Mouse (Mus musculus) neutrophil, adult 59 days (primary cell): Measurements from ENCODE around the gene Tuba1b. TPM values are rescaled to one million over a fixed set of nuclear protein-coding genes. Genes with fewer than 3 reads are reported as not detected.

Experiments
- total RNA-seq, 2 experiments: library from RNA; stranded (reverse); gene quantifications; 1 replicate in 1 of 2; 2 replicates in 1 of 2; pipeline ENCODE4 v1.2.4; 2023

Tuba1b gene
- total RNA-seq, result 100 to 1,000 TPM; 328 to 352 TPM

GRCm38 (mm10) chr15:98934217-98934839 is at the start of gene Tuba1b:
TSS of gene Tuba1b (minus strand) at chr15:98934565.

DNA sequence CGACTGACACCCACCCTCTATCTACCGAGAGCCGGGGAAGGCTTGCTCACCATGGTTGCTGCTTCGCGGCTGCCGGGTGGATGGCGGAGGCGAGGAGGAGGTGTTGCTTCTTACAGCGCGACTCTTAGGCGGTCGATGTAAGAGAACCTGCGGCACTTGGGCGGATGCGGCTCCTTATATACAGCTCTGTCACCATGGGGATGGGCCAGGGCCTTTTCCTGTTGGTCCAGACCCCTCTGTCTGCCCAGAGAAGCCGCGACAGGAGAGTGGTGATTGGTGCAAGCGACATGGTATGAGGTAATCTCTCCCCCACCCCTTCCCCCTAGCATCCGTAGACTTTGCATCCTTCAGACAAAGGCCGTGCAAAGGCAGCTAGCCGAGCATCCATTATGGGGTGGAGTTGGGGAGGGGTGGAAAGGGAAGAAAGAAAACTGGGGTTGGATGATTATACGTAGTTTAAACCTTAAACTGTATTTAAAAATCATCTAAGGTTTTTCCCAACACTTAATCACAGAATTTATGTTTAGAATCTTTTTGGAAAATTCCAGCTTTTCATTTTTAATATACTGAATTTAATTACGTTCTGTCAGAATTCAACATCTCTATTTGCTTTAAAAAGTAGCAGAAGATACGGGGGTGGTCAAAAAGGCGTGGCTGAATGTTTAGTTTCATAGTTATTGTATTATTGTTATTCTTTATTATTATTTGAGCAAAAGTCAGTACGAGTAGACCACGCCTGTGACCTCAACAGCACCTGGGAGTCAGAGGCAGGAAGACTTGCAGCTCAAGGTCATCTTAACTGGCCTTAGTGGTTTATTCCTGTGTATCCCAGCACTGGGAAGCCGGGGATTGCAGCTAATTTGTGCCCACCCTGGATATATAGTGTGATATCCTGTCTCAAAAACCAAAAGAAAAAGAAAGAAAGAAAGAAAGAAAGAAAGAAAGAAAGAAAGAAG is 19.3 kb upstream of the Tuba1b start, which contains the start of the genes Gm49450 and Tuba1a:
TSS of gene Gm49450 (minus strand) at position 151 of the 956 bp plus-strand sequence.
TSS of gene Tuba1a (minus strand) at position 303 of the 956 bp plus-strand sequence.

DNA sequence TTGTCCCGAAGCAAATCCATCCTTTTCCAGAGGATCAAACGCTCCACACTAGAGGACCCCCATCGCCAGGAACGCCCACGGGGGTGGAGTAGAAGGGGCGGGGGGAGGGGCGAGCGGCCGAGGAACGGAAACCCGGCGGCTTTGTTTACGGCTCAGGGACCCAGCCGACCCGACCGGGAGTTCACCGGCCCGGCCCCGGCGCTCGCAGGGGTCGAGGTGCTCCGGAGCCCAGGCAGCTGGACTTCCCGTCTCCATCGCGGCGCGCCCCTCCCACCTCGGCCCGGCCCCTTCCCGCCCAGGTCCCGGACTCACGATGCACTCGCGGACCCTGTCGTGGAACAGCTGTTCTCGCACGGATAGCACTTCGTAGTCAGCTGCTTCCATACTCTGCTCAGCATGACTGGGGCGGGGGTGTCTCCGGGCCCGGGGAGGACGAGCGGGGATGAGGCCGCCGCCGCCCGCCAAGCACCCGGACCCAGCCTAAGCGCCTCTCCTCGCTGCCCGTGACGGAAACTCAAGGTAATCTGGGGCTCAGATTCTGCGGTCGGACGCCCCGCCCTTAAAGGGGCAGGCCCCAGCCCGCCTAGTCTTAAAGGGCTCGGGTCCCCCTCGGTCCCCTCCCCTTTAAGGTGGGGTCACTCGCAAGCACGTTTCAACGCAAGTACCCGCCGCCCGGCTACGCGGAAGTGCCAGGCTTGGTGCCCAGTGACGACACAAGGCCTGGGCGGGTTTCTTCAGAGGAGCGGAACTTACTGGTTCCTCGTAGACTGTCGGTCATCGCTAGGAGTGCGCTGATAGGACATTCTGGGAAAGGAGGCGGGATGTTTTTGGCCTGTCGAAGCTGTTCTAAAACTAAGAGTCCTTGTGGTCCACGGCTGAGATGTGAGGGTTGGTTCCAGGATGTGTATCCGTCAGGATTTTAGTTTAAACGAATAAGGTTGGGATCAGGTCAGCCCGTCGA is 16.5 kb downstream of the Tuba1b start, which contains the start of gene Lmbr1l:
TSS of gene Lmbr1l (minus strand) at position 694 of the 961 bp plus-strand sequence.

GRCm38 (mm10) chr15:98897928-98898800 is 36.2 kb downstream of the Tuba1b start, which contains the start of gene Dhh:
TSS of gene Dhh (minus strand) at chr15:98898540.

DNA sequence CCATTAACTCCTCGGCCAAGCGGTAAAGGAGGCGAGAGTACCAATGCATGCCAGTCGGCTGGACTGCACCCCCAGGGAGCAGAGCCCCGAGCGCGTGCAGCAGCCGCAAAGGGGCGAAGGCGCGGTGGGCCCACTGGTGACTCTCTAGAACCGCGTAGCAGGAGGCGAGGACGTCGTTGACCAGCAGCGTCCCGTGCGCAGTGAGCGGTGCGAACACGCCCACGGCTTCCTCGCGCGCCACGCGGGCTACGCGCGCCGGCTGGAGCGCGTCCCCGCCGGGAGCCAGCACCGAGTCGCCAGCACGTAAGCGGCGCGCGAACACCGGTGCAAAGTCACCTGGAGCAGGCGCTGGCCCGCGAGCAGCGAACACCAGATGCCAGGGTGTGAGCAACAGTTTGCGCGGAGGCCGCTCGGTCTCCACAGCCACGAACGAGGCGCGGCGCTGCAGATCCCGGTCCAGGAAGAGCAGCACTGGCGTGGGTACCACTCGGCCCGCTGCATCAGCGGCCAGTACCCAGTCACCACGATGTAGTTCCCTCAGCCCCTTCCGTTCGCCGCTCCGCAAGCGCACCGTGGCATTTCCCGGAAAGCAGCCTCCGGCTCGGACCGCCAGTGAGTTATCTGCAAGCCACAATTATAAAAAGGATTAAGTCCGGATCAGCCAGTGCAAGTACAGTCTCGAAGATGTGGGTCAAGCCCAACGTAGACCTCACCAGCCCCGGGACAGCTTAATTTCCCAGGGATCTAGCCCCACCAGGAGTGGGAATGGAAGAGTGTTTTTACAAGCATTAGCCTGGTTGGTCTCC is 40.2 kb downstream of the Tuba1b start, which contains the start of gene Rhebl1:
TSS of gene Rhebl1 (minus strand) at position 601 of the 806 bp plus-strand sequence.

Other genes with a start within 250 kb of the Tuba1b start
- gene Ccdc65, start 226.4 kb downstream of the Tuba1b start, total RNA-seq, result not detected
- gene Fkbp11, start 206.4 kb downstream of the Tuba1b start, total RNA-seq, result 1 to 10 TPM; 2.9 to 5.6 TPM
- gene Arf3, start 171.4 kb downstream of the Tuba1b start, total RNA-seq, result 10 to 100 TPM; 74.4 to 80.4 TPM
- under 1 TPM in 1 of 2 experiments, not detected in 1; 0.31 TPM for gene Wnt10b, start 156.4 kb downstream of the Tuba1b start, total RNA-seq
- not detected for gene Wnt1, start 144.7 kb downstream of the Tuba1b start, total RNA-seq
- gene Ddn, start 125.1 kb downstream of the Tuba1b start, total RNA-seq, result not detected
- gene Prkag1, start 103.0 kb downstream of the Tuba1b start, total RNA-seq, result 100 to 1,000 TPM; 114 to 118 TPM
- gene Kmt2d, start 63.4 kb downstream of the Tuba1b start, total RNA-seq, result 100 to 1,000 TPM; 126 to 127 TPM
- gene Rhebl1, start 40.0 kb downstream of the Tuba1b start, total RNA-seq, result 1 to 10 TPM; 2.6 to 4.1 TPM
- not detected for gene Dhh, start 36.0 kb downstream of the Tuba1b start, total RNA-seq
- 10 to 100 TPM; 89.1 to 93.1 TPM for gene Lmbr1l, start 16.3 kb downstream of the Tuba1b start, total RNA-seq
- gene Gm49450, start 19.0 kb upstream of the Tuba1b start, total RNA-seq, result not detected
- 100 to 1,000 TPM; 100 to 111 TPM for gene Tuba1a, start 19.1 kb upstream of the Tuba1b start, total RNA-seq
- gene Tuba1c, start 95.3 kb upstream of the Tuba1b start, total RNA-seq, result 100 to 1,000 TPM; 267 to 280 TPM
- gene Prph, start 120.6 kb upstream of the Tuba1b start, total RNA-seq, result not detected
- 10 to 100 TPM; 30.9 to 35.2 TPM for gene Troap, start 140.0 kb upstream of the Tuba1b start, total RNA-seq
- gene C1ql4, start 153.3 kb upstream of the Tuba1b start, total RNA-seq, result not detected
- 1 to 10 TPM; 1.6 to 2.3 TPM for gene Dnajc22, start 158.6 kb upstream of the Tuba1b start, total RNA-seq
- under 1 TPM in 1 of 2 experiments, not detected in 1; 0.18 TPM for gene Spats2, start 191.4 kb upstream of the Tuba1b start, total RNA-seq